Mouse (Mus musculus): Measurements from ENCODE around the gene Tradd. TPM values are rescaled to one million over a fixed set of nuclear protein-coding genes. Genes with fewer than 3 reads are reported as not detected.
A peak's percentile ranks its signal among the peaks of the same experiment; 100 is the strongest.

The Tradd gene
- total and polyA plus RNA-seq, 2 experiments from 2014 or later, result 14.6 to 15.6 TPM

GRCm38 (mm10) chr8:105280567-105280966 is 16.2 kb upstream of the Tradd start:
- Histone ChIP-seq H3K4me1 (ENCODE audit: insufficient read depth, low read length) (peaks cover 7% of the 10 kb centered on the region; the same call in 1 of the 2 replicates), H3K27me3 (ENCODE audit: insufficient read depth, low read length) (peaks cover 5% of the 10 kb centered on the region; the same call in 1 of the 2 replicates), H3K36me3 (ENCODE audit: insufficient read depth, low read length) (no peaks in the 10 kb centered on the region), H3K9me3 (ENCODE audit: low read length) (no peaks in the 10 kb centered on the region), H3K9ac (replicated peaks; ENCODE audit: low read length) (no peak overlapping the region), H3K4me2 (ENCODE audit: low read depth, low read length) (no peak overlapping the region), H3K4me3 (ENCODE audit: low read length) (no peak overlapping the region), H3K27ac (no peak overlapping the region)
- DNase-seq (ENCODE audit: low spot score) (no peak), ATAC-seq (no peak)
- 68% methylated on average over 3 of the region's 3 CpGs for WGBS
- no peak for TF ChIP-seq CTCF (IDR thresholded peaks at IDR 0.05; ENCODE audit: low read depth)

GRCm38 (mm10) chr8:105278911-105279334 is 14.5 kb upstream of the Tradd start:
- ATAC-seq (peak; percentile 67), DNase-seq (ENCODE audit: low spot score) (peak; percentile 84)
- 5% methylated on average over 28 of the region's 28 CpGs for WGBS
- Histone ChIP-seq H3K27ac (no peak overlapping the region), H3K9ac (replicated peaks; ENCODE audit: low read length) (0 out of 2 replicates have a peak overlapping the region, but pooled peaks have one; percentile 22), H3K4me1 (ENCODE audit: insufficient read depth, low read length) (peaks cover 5% of the 10 kb centered on the region; the same call in 1 of the 2 replicates), H3K27me3 (ENCODE audit: insufficient read depth, low read length) (peaks cover 5% of the 10 kb centered on the region), H3K9me3 (ENCODE audit: low read length) (no peaks in the 10 kb centered on the region), H3K4me2 (ENCODE audit: low read depth, low read length) (peak overlapping the region; percentile 43), H3K4me3 (ENCODE audit: low read length) (peak overlapping the region; percentile 19; the same call in 1 of the 2 replicates), H3K36me3 (ENCODE audit: insufficient read depth, low read length) (no peaks in the 10 kb centered on the region)
- peak; percentile 54 for TF ChIP-seq CTCF (IDR thresholded peaks at IDR 0.05; ENCODE audit: low read depth)

GRCm38 (mm10) chr8:105276292-105277120 is 12.1 kb upstream of the Tradd start:
- peak; percentile 66 for ATAC-seq
- Histone ChIP-seq H3K27ac (peak overlapping the region; percentile 15; the same call in 1 of the 2 replicates), H3K27me3 (ENCODE audit: insufficient read depth, low read length) (peaks cover 18% of the 10 kb centered on the region), H3K4me1 (ENCODE audit: insufficient read depth, low read length) (peaks cover 5% of the 10 kb centered on the region; the same call in 1 of the 2 replicates), H3K9ac (replicated peaks; ENCODE audit: low read length) (peak overlapping the region; percentile 40; the same call in 1 of the 2 replicates), H3K9me3 (ENCODE audit: low read length) (no peaks in the 10 kb centered on the region), H3K4me3 (ENCODE audit: low read length) (peak overlapping the region; percentile 48), H3K36me3 (ENCODE audit: insufficient read depth, low read length) (no peaks in the 10 kb centered on the region), H3K4me2 (ENCODE audit: low read depth, low read length) (peak overlapping the region; percentile 83)
- 2% methylated on average over 30 of the region's 30 CpGs for WGBS
- peak; percentile 10; the same call in 1 of the 2 replicates for TF ChIP-seq CTCF (IDR thresholded peaks at IDR 0.05; ENCODE audit: low read depth)
- peak; percentile 63 for DNase-seq (ENCODE audit: low spot score)

GRCm38 (mm10) chr8:105275840-105276239 is 11.4 kb upstream of the Tradd start, which contains the start of gene Nol3:
Nol3 (plus strand) TSS chr8:105276140.
- ATAC-seq, result no peak
- peak within 1 kb of the TSS; percentile 40; the same call in 1 of the 2 replicates for H3K9ac ChIP-seq (replicated peaks; ENCODE audit: low read length)

GRCm38 (mm10) chr8:105275387-105275786 is 11.0 kb upstream of the Tradd start:
- ATAC-seq, result no peak
- TF ChIP-seq CTCF (IDR thresholded peaks at IDR 0.05; ENCODE audit: low read depth), result no peak
- H3K27ac ChIP-seq, result no peak overlapping the region
- peaks cover 28% of the 10 kb centered on the region for H3K27me3 ChIP-seq (ENCODE audit: insufficient read depth, low read length)
- H3K36me3 ChIP-seq (ENCODE audit: insufficient read depth, low read length), result no peaks in the 10 kb centered on the region
- no peak overlapping the region for H3K9ac ChIP-seq (replicated peaks; ENCODE audit: low read length)
- WGBS, result 8% methylated on average over 11 of the region's 11 CpGs
- H3K4me3 ChIP-seq (ENCODE audit: low read length), result peak overlapping the region; percentile 48; the same call in 1 of the 2 replicates
- DNase-seq (ENCODE audit: low spot score), result no peak
- H3K4me1 ChIP-seq (ENCODE audit: insufficient read depth, low read length), result peaks cover 7% of the 10 kb centered on the region; the same call in 1 of the 2 replicates
- peak overlapping the region; percentile 83 for H3K4me2 ChIP-seq (ENCODE audit: low read depth, low read length)
- no peaks in the 10 kb centered on the region for H3K9me3 ChIP-seq (ENCODE audit: low read length)

More at GRCm38 (mm10) chr8:105275840-105276239, 11.4 kb upstream of the Tradd start, which contains the start of gene Nol3:
- H3K4me2 ChIP-seq (ENCODE audit: low read depth, low read length), result peak within 1 kb of the TSS; percentile 83
- WGBS, result 6% methylated on average over 10 of the region's 10 CpGs
- peak within 1 kb of the TSS; percentile 48 for H3K4me3 ChIP-seq (ENCODE audit: low read length)
- no peak for TF ChIP-seq CTCF (IDR thresholded peaks at IDR 0.05; ENCODE audit: low read depth)
- H3K27me3 ChIP-seq (ENCODE audit: insufficient read depth, low read length), result peaks cover 24% of the 10 kb centered on the region
- H3K27ac ChIP-seq, result peak within 1 kb of the TSS; percentile 15; the same call in 1 of the 2 replicates
- no peaks in the 10 kb centered on the region for H3K36me3 ChIP-seq (ENCODE audit: insufficient read depth, low read length)
- peaks cover 5% of the 10 kb centered on the region; the same call in 1 of the 2 replicates for H3K4me1 ChIP-seq (ENCODE audit: insufficient read depth, low read length)
- no peaks in the 10 kb centered on the region for H3K9me3 ChIP-seq (ENCODE audit: low read length)
- no peak for DNase-seq (ENCODE audit: low spot score)

- no peak overlapping the region for H3K9ac ChIP-seq (replicated peaks; ENCODE audit: low read length)
- no peaks in the 10 kb centered on the region for H3K36me3 ChIP-seq (ENCODE audit: insufficient read depth, low read length)
- 6% methylated on average over 11 of the region's 11 CpGs for WGBS
- TF ChIP-seq CTCF (IDR thresholded peaks at IDR 0.05; ENCODE audit: low read depth), result peak; percentile 8; the same call in 1 of the 2 replicates
- peaks cover 17% of the 10 kb centered on the region for H3K4me1 ChIP-seq (ENCODE audit: insufficient read depth, low read length)
- ATAC-seq, result no peak
- no peak for DNase-seq (ENCODE audit: low spot score)
- peak overlapping the region; percentile 85; the same call in 1 of the 2 replicates for H3K4me2 ChIP-seq (ENCODE audit: low read depth, low read length)
- no peak overlapping the region for H3K4me3 ChIP-seq (ENCODE audit: low read length)
- no peak overlapping the region for H3K27ac ChIP-seq
- H3K9me3 ChIP-seq (ENCODE audit: low read length), result no peaks in the 10 kb centered on the region
- H3K27me3 ChIP-seq (ENCODE audit: insufficient read depth, low read length), result peaks cover 45% of the 10 kb centered on the region
Observed at GRCm38 (mm10) chr8:105270916-105271186, 6.4 kb upstream of the Tradd start.
